Mouse (Mus musculus): Measurements from ENCODE around the gene Pfkfb4.

Pfkfb4 gene

GRCm38 (mm10) chr9:108991428-108992084 is at the start of gene Pfkfb4:
Pfkfb4 (plus strand) TSS chr9:108991778.
- DNase-seq (ENCODE audit: low spot score in 2 of 2) = peak; percentile 92 to 93

DNA sequence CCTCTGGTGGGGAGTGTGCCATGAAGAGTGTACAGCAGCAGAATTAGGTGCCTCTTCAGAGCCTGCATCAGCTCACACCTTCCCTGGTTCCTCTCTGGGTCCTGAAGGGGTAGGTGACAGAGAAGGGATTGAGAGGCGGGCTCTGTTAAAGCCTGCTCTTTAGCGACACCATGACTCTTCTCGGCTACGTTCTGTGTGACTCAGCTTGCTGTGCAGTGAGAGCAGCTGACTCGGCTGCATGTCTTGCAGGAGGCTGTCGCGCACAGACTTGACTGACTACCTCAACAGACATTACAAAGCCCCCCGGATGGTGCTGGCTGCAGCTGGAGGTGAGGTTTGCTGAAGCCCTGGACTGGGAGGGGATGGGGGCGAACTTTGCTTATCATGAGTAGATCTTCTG is 46.5 kb upstream of the Pfkfb4 start:
- DNase-seq (ENCODE audit: low spot score in 2 of 2) = no peak

GRCm38 (mm10) chr9:108945608-108946007 is 46.0 kb upstream of the Pfkfb4 start:
- DNase-seq (ENCODE audit: low spot score in 2 of 2) = no peak

- peak in 1 of 2 experiments; percentile 60 for DNase-seq (ENCODE audit: low spot score in 2 of 2)
Measured at GRCm38 (mm10) chr9:108949231-108949966, 42.2 kb upstream of the Pfkfb4 start.

GRCm38 (mm10) chr9:108949967-108950728 is 41.4 kb upstream of the Pfkfb4 start:
- no peak for DNase-seq (ENCODE audit: low spot score in 2 of 2)

GRCm38 (mm10) chr9:108953081-108953636 is 38.4 kb upstream of the Pfkfb4 start, which contains the start of gene Col7a1:
Col7a1 (plus strand) TSS chr9:108953586.
- no peak for DNase-seq (ENCODE audit: low spot score in 2 of 2)

DNA sequence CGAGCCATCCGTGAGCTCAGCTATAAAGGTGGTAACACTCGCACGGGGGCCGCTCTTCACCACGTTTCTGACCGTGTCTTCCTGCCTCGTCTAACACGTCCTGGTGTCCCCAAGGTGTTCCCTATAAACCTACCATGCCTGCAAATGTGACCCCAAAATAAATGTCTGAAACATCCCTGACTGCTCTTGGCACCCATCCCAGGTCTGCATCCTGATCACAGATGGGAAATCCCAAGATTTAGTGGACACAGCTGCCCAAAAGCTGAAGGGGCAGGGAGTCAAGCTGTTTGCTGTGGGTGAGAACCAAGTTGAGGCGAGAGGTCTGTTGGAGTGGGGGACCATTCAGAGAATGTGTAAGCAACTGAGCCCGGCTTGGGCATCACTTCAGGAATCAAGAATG is 36.3 kb upstream of the Pfkfb4 start:
- no peak for DNase-seq (ENCODE audit: low spot score in 2 of 2)

DNA sequence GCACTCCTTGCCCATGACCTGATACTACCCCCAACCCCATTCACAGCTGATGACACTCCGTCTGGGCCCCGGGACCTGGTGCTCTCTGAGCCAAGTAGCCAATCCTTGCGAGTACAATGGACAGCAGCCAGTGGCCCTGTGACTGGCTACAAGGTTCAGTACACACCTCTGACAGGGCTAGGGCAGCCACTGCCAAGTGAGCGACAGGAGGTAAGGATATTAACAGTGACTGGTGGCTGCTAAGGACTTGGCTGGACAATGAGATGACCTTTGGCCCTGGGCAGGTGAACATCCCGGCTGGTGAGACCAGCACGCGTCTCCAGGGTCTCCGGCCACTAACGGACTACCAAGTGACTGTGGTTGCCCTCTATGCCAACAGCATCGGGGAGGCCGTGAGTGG is 35.7 kb upstream of the Pfkfb4 start:
- DNase-seq (ENCODE audit: low spot score in 2 of 2) = no peak

- no peak for DNase-seq (ENCODE audit: low spot score in 2 of 2)
Measured at GRCm38 (mm10) chr9:108963577-108963976, 28.0 kb upstream of the Pfkfb4 start.

DNA sequence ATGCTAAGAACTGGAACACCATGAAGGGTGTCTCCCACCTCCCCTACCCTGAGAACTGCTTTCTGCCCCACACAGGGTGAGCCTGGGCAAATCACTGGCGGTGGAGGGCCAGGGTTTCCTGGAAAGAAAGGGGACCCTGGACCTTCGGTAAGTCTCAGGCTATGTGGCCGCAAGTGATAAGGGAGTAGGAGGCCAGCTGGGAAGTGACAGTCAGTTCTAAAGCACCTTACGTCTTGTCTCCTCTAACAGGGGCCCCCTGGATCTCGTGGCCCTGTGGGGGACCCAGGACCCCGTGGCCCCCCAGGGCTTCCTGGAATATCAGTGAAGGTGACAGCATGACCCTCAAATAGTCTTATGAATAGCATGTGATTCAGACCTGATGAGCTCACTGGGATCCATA is 27.2 kb upstream of the Pfkfb4 start:
- DNase-seq (ENCODE audit: low spot score in 2 of 2) = no peak

GRCm38 (mm10) chr9:108970623-108971022 is 21.0 kb upstream of the Pfkfb4 start:
- DNase-seq (ENCODE audit: low spot score in 2 of 2) = no peak

DNA sequence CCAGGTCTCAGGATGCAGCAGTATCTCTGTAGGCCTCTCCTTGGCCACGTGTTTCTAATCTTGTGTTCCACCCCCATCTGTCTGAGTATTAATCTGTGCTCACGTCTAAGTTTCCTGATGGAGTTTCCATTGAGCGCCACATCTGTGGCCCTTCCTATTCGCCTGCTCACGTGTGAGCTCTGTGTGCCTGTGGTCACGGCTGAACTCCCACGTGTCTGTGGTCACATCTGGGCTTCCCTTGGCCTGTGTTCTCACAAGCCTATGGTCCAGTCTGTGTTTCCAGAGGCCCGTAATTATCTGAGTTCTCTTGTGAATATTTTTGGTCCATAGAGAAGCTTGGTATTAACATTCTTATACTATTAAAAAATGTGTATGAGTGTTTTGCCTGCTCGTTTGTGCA is 15.1 kb upstream of the Pfkfb4 start:
- no peak for DNase-seq (ENCODE audit: low spot score in 2 of 2)

DNA sequence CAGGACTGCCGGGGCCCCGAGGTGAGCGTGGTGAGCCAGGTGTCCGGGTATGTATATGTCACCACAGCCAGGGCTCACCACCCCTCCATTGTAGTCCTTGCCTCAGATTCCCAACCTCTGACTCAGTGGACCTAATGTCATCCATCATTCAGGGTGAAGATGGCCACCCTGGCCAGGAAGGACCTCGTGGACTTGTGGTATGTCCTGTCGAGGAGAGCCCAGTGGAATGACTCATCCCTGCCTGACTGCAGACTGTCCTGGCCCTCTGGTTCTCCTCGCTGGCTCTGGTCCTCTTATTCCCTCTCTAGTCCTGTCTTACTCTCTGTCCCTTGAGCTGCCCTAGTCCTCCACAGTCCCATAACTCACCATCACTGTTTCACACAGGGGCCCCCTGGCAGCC is 13.6 kb upstream of the Pfkfb4 start:
- DNase-seq (ENCODE audit: low spot score in 2 of 2) = no peak

DNA sequence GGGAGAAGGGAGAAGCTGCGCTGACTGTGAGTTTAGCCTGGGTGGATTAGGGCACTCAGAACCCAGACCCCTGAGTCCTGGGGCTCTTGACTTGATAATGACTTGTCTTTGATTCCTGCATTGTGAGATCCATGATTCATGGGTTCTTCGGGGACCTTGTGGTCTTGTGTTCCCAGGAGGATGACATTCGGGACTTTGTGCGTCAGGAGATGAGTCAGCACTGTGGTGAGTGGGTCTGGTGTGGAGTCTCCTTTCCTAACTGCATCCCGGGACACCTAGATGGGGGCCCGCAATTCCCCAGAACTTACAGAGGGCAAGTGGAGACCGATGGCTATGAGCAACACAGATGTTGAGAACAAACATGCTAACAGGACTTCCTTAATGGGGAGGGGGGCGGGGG is 9.1 kb upstream of the Pfkfb4 start:
- DNase-seq (ENCODE audit: low spot score in 2 of 2) = no peak

- DNase-seq (ENCODE audit: low spot score in 2 of 2) = no peak
Measured at GRCm38 (mm10) chr9:108983209-108983608, 8.4 kb upstream of the Pfkfb4 start.

GRCm38 (mm10) chr9:108985710-108986109 is 5.9 kb upstream of the Pfkfb4 start, which contains the start of gene Ucn2:
Ucn2 (plus strand) TSS chr9:108986010.
- DNase-seq (ENCODE audit: low spot score in 2 of 2) = no peak

DNA sequence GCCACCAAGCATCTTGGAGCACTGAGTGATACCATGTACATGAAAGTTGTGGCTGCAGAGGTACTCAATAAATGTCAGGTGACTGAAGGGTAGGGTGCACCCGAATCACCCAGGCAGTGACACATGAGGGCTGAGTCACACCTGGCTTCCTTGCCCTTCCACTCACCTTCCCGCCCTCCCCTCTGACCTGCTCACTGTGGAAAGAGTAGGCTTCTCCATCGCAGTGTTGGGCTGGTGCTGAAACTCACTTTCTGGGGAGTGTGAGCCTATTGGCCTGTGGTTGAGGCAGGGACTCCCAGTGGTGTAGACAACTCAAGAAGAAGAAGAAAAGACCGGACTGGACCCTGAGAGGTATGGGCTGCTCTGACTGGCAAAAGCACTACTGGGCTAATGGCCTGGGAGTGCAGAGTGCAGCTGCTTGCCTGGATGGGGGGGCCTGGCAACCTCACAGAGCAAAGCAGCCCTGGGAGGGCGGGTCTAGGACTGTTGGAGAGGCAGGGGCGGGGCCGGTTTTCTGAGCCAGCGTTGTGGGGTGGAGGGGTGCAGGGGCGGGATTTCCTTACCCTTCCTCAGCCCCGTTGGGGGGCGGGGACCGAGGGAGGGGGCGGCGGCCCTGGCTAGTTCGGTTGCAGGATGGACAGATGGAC is 3.8 kb upstream of the Pfkfb4 start:
- DNase-seq (ENCODE audit: low spot score in 2 of 2) = no peak

GRCm38 (mm10) chr9:108989802-108990461 is 1.6 kb upstream of the Pfkfb4 start:
- no peak for DNase-seq (ENCODE audit: low spot score in 2 of 2)

DNA sequence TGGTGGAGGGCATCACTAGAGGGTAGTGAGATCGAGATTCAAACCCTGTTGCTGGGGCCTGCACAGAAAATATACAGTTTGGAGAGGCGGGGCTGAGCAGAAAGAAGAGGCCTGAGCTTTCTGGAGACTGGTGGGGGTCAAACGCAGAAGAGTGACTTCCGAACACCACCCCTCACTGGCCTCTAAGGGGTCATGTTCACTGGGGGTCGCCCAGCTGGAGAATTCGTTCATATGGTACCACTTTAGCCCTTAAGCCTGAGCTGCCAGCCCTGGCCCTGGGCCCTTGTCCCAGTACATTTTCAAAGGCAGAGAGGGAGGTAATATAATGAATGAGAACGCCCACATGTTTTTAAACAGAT is 1.1 kb upstream of the Pfkfb4 start:
- DNase-seq (ENCODE audit: low spot score in 2 of 2) = no peak

DNA sequence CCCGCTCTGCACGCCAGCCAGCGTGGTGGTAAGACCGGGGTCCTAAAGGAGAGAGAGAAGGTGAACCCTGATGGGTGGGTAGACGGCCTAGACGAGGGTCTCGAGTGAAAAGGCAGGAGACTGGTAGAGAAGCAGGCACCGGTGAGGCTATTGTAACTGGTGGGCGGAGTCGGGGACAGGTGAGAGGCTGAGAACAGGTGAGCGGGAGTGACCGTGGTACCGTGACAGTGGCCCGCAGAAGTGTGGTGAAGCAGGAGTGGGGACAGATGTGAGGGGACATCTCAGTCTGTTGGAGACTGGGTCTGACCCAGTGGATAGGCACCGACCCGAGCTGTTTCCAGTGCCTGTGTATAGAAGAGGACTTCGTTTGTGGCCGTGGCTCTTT is 499 bp downstream of the Pfkfb4 start:
- no peak for DNase-seq (ENCODE audit: low spot score in 2 of 2)

- DNase-seq (ENCODE audit: low spot score in 2 of 2) = no peak
Measured at GRCm38 (mm10) chr9:108992620-108993361, 1.2 kb downstream of the Pfkfb4 start.

All from spleen, postnatal 4 days (tissue).